Mouse (Mus musculus) bone marrow macrophage, adult 2 months (primary cell): ENCODE results near the gene Tax1bp3.

Experiments used
- CTCF ChIP-seq: IDR thresholded peaks from 2 replicates; pipeline ENCODE4 v1.5.1; 2012; ENCODE audit warnings: low read depth, mild to moderate bottlenecking, low read length, moderate library complexity
- POLR2A ChIP-seq: IDR thresholded peaks from 2 replicates; pipeline ENCODE4 v1.6.1; 2012; ENCODE audit warnings: mild to moderate bottlenecking, low read depth, low read length, borderline replicate concordance

DNA sequence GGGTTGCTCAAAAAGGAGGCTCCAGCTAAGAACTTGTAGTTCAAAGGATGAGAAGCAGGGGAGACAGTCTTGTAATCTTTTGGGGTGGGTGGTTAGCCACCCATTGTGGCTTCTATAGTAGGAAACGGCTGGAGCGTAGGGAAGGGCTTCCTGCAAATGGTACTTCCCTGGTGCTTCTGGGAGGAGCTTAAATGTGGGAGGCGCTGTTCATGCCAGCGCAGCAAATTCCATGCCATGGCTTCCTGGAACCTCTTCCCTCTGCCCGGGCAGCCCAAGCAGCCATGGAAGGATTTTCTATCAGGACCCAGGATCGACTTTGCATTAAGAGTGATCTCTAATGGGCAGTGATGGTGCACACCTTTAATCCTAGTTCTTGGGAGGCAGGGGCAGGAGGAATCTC lies 8.3 kb upstream of the Tax1bp3 start:
- TF ChIP-seq CTCF (no peak), POLR2A (no peak)
